Mouse (Mus musculus) bone marrow macrophage, adult 2 months (primary cell): Measurements from ENCODE around the gene Jam3.

Experiments
- CTCF ChIP-seq: IDR thresholded peaks from 2 replicates; pipeline ENCODE4 v1.5.1; 2012; ENCODE audit warnings: low read depth, mild to moderate bottlenecking, low read length, moderate library complexity
- POLR2A ChIP-seq: IDR thresholded peaks from 2 replicates; pipeline ENCODE4 v1.6.1; 2012; ENCODE audit warnings: mild to moderate bottlenecking, low read depth, low read length, borderline replicate concordance

- TF ChIP-seq POLR2A (no peak), CTCF (no peak)
These were observed 18.9 kb upstream of the Jam3 start for GRCm38 (mm10) chr9:27174079-27174478.
